Mouse (Mus musculus) intestine, embryonic 14.5 days (tissue): Measurements from ENCODE around the gene Col6a5. TPM values are rescaled to one million over a fixed set of nuclear protein-coding genes. Genes with fewer than 3 reads are reported as not detected.

Source experiments
- ATAC-seq: fragments of 200-750 bp; cut with Nextera tagmentation; replicated peaks from 2 replicates; pipeline ENCODE4 v1.8.0; 2017; ENCODE audit warnings: low read depth, moderate number of reproducible peaks, moderate TSS enrichment, moderate library complexity; ENCODE audit not compliant: low FRiP score, low TSS enrichment
- DNase-seq: peaks from one replicate; pipeline ENCODE4 v3.0.0-alpha.2; 2018; ENCODE audit warnings: low spot score
- H3K27ac ChIP-seq: fragments of 300-500 bp; sonication (generic); 2 replicates; pipeline ENCODE4 v1.5.1; 2014; ENCODE audit warnings: low read depth, mild to moderate bottlenecking, control low read depth
- H3K27me3 ChIP-seq: fragments of 300-500 bp; sonication (generic); replicated peaks from 2 replicates; pipeline ENCODE4 v1.6.1; 2014; ENCODE audit warnings: low read length, control low read depth; ENCODE audit not compliant: control insufficient read depth, insufficient read depth
- H3K36me3 ChIP-seq: fragments of 300-500 bp; sonication (generic); 2 replicates; pipeline ENCODE4 v1.6.1; 2014; ENCODE audit warnings: low read length, control low read depth; ENCODE audit not compliant: control insufficient read depth, insufficient read depth
- H3K4me1 ChIP-seq: fragments of 300-500 bp; sonication (generic); replicated peaks from 2 replicates; pipeline ENCODE4 v1.6.1; 2014; ENCODE audit warnings: low read length, control low read depth, mixed read lengths; ENCODE audit not compliant: control insufficient read depth, insufficient read depth
- H3K4me2 ChIP-seq: fragments of 300-500 bp; sonication (generic); 2 replicates; pipeline ENCODE4 v1.6.1; 2014; ENCODE audit warnings: low read length
- H3K4me3 ChIP-seq: fragments of 300-500 bp; sonication (generic); 2 replicates; pipeline ENCODE4 v1.5.1; 2014; ENCODE audit warnings: low read depth, low read length, control low read depth, mixed read lengths
- H3K9ac ChIP-seq: fragments of 300-500 bp; sonication (generic); 2 replicates; pipeline ENCODE4 v1.6.1; 2014; ENCODE audit warnings: mild to moderate bottlenecking, low read length
- H3K9me3 ChIP-seq: fragments of 300-500 bp; sonication (generic); 2 replicates; pipeline ENCODE4 v1.6.1; 2016; ENCODE audit warnings: low read length, control low read depth; ENCODE audit not compliant: control insufficient read depth
- WGBS: fragments of 180-500 bp; shearing (Covaris S2); extraction: QIAGEN DNeasy Blood & Tissue Kit; methylation state at CpG from one replicate; pipeline ENCODE4 v1.1.7; 2014; 5-methylcytosine and 5-hydroxymethylcytosine counted together
- polyA plus RNA-seq: library from polyadenylated mRNA; unstranded; fragments of >200 nt; fragmentation: Nextera tagmentation; extraction: Ambion mirVana; gene quantifications from 2 replicates; pipeline ENCODE4 v1.2.1, GENCODE M21; 2014

Col6a5 gene
- polyA plus RNA-seq, 1 experiment from 2014 or later: 0.31 TPM

DNA sequence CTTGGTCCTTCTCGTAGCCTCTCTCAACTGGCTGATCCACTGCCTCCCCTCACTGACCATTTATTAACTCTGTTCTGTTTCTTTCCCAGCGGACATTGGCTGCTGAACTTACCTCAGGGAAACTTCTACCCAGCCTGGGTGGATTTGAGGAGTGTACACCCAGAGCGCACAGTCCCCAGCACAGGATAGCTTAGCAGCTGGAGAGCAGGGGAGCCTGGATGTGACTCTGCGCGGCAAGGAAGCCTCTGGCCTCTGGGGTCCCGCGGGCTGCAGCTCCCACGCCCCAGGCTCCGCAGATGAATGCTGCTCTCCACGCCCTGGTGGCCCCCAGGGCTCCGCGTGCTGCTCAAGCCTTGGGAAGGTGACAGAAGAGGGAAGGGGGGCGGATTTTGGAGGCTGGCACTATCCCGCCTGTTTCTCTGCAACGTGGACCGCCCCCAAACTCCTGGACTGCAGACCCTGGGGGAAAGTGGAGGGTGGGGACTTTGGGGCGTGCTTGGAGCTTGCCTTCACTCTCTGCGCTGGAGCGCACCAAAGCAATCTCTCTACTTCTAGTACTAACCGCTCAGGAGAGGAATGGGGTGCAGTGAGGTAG, 132.6 kb downstream of the Col6a5 start, which contains the start of gene Col6a6:
TSS of gene Col6a6 (minus strand) at position 370 of the 595 bp plus-strand sequence.
- no peak within 1 kb of the TSS for H3K27ac ChIP-seq

DNA sequence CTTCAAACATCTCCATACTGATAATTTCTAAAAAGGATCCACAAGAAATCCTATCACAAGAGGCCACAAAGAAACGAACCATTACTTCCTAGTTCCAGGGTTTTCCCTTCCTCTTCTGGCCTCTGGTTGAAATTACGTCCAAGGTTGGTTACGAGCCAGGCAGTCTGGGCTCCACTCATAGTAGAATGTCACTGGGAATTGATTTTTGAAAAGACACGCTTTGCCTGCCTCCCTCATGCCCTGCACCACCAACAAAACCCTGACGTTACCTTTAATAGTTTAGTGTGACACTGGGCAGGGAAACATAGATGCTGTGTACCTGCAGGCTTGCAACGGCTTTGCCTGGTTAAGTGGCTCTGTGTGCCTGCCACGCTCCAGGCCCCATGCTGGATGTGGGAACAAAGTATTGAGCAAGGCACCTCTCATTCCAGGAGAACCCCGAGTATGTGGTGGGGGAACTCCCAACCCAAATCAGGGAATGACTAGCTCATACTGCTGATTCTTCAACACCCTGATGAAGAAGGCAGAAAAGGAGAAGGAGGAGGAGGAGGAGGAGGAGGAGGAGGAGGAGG, 133.3 kb downstream of the Col6a5 start:
- Histone ChIP-seq H3K36me3 (no peaks in the 10 kb centered on the region), H3K27ac (no peak overlapping the region), H3K27me3 (peaks cover 10% of the 10 kb centered on the region), H3K9me3 (no peaks in the 10 kb centered on the region), H3K4me3 (no peak overlapping the region), H3K4me1 (no peaks in the 10 kb centered on the region), H3K9ac (no peak overlapping the region), H3K4me2 (no peak overlapping the region)
- whole genome bisulfite sequencing: 75% methylated on average over 8 of the region's 8 CpGs
- DNase-seq (no peak), ATAC-seq (no peak)

More for the DNA sequence above, 132.6 kb downstream of the Col6a5 start, which contains the start of gene Col6a6:
- DNase-seq (no peak), ATAC-seq (no peak)
- Histone ChIP-seq H3K9me3 (no peaks in the 10 kb centered on the region), H3K36me3 (no peaks in the 10 kb centered on the region), H3K4me3 (no peak within 1 kb of the TSS), H3K9ac (no peak within 1 kb of the TSS), H3K27me3 (peaks cover 10% of the 10 kb centered on the region), H3K4me2 (peak within 1 kb of the TSS; percentile 34; the same call in 1 of the 2 replicates), H3K4me1 (no peaks in the 10 kb centered on the region)
- WGBS: 14% methylated on average over 20 of the region's 20 CpGs

DNA sequence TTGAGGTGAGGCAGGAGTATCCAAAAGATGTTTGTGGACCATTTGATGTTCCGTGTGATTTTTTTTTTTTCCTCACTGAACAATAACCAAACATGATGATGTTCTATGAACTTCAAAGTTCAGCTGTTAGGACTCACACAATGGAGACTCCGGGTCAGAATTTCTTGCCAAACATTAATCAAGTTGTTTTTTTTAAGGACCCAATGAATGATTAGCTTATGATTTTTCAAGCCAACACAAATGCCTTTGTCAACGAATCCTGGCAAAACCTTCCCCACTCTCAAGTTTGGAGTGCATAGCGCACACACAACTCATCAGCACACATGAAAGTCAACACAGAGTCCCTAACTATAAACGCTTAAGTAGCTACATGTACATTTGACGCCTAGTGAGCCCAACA, 139.7 kb downstream of the Col6a5 start:
- no peak overlapping the region for H3K9ac ChIP-seq
- WGBS: 81% methylated on average over 6 of the region's 6 CpGs
- ATAC-seq (no peak), DNase-seq (no peak)
- no peak overlapping the region for H3K27ac ChIP-seq
- H3K4me1 ChIP-seq: no peaks in the 10 kb centered on the region
- no peaks in the 10 kb centered on the region for H3K36me3 ChIP-seq
- no peaks in the 10 kb centered on the region for H3K27me3 ChIP-seq
- H3K9me3 ChIP-seq: no peaks in the 10 kb centered on the region
- no peak overlapping the region for H3K4me3 ChIP-seq
- H3K4me2 ChIP-seq: no peak overlapping the region

DNA sequence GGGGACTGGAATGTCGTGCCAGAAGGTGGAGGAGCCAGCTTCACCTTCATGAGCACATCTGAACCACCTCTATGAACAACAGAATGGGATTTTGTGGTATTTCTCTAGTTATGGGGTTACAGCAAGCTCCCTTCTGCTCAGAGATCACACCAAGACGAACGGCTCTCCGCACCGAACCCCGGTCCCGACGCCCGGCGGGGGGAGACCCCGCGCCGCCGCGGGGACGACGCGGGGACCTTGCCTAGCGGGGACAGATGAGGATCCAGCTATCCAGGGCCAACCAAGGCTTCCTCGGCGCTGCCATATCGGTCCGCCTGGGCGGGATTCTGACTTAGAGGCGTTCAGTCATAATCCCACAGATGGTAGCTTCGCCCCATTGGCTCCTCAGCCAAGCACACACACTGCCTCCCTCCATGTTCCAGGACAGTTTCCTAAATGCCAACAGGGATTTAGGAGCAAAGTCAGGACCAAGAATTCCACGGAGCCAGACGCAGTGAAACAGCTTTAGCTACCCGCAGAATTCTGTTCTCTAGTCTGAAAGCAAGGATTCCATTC, 141.2 kb downstream of the Col6a5 start:
- Histone ChIP-seq H3K4me2 (no peak overlapping the region), H3K9ac (no peak overlapping the region), H3K27ac (no peak overlapping the region), H3K36me3 (no peaks in the 10 kb centered on the region), H3K4me3 (no peak overlapping the region), H3K9me3 (no peaks in the 10 kb centered on the region), H3K27me3 (no peaks in the 10 kb centered on the region), H3K4me1 (no peaks in the 10 kb centered on the region)
- DNase-seq (no peak), ATAC-seq (peak; percentile 71; the same call in 1 of the 2 replicates)
- 67% methylated on average over 29 of the region's 29 CpGs for WGBS

DNA sequence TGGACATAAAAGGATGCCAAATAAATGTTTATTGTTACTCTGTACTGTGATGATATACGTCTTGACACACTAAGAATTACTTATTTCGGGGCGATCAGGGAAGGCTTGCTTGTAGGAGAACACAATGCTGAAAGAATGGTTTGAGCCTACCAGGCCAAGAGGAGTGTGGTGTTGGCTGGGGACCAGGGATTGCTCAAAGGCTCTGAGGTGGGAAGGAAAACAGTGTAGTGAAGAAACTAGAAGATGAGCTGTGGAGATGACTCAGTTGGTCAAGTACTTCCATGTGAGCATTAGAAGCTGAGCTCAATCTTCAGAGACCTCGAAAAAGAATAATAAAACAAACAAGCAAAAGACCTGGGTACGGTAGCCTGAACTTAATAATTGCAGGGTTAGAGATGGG, 146.0 kb downstream of the Col6a5 start:
- no peak for DNase-seq
- no peak overlapping the region for H3K4me2 ChIP-seq
- H3K36me3 ChIP-seq: no peaks in the 10 kb centered on the region
- H3K9me3 ChIP-seq: no peaks in the 10 kb centered on the region
- no peak for ATAC-seq
- H3K4me3 ChIP-seq: no peak overlapping the region
- no peaks in the 10 kb centered on the region for H3K27me3 ChIP-seq
- no peak overlapping the region for H3K9ac ChIP-seq
- H3K4me1 ChIP-seq: no peaks in the 10 kb centered on the region
- 90% methylated on average over 5 of the region's 5 CpGs for WGBS
- no peak overlapping the region for H3K27ac ChIP-seq

DNA sequence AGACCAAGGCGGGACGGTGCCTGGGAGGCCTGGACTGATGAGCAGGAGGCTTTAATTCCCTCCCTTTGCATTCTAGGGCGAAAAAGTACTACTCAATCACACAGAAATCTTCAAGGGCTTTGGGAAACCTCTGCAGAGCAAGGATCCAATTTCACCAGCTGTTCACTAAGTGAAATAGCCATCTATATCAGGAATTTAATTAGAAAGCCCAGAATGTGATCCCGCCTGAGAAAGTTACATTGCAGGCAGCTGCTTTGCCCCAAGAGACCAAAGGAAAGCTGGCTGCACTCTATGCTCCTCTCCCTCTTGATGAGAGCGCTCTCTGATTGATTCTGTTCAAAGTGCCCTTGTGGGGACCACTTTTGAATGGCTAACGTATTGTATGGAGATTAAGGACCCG, 149.0 kb downstream of the Col6a5 start:
- DNase-seq: no peak
- Histone ChIP-seq H3K27me3 (no peaks in the 10 kb centered on the region), H3K9ac (no peak overlapping the region), H3K27ac (no peak overlapping the region), H3K4me1 (no peaks in the 10 kb centered on the region), H3K4me3 (no peak overlapping the region), H3K9me3 (no peaks in the 10 kb centered on the region), H3K4me2 (no peak overlapping the region), H3K36me3 (no peaks in the 10 kb centered on the region)
- 62% methylated on average over 7 of the region's 7 CpGs for WGBS
- ATAC-seq: no peak

DNA sequence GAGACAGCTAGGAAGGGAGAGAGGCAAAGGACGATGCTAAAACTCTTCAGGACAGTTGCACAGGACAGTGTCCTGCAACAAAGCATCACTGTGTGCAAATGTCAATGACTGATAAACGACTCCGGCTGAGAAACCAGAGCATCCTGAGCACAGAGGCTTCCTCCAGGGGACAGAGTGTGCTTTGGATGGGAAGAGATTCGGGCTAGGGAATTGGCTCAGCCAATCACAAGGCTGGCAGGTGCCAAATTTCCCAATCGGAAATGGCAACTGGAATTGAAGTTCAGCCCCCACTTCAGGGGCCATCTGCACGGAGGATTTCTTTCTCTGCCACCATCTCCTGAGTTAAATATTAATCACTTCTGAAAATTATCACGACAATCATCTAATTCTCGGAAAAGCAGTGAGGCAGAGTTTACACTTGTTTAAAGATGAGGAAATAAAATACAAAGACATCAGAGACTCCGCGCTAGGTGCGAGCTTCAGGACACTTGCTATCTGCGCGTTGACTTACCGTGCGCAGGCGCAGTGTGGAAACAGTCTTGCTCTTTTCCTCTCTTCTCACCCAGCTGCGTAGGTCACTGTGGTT, 151.4 kb downstream of the Col6a5 start:
- no peak for DNase-seq
- no peak for ATAC-seq
- 69% methylated on average over 17 of the region's 17 CpGs for WGBS

More for the DNA sequence above, 151.4 kb downstream of the Col6a5 start:
- no peaks in the 10 kb centered on the region for H3K4me1 ChIP-seq
- H3K4me2 ChIP-seq: no peak overlapping the region
- H3K9me3 ChIP-seq: no peaks in the 10 kb centered on the region
- no peaks in the 10 kb centered on the region for H3K36me3 ChIP-seq
- no peak overlapping the region for H3K4me3 ChIP-seq
- no peaks in the 10 kb centered on the region for H3K27me3 ChIP-seq
- H3K27ac ChIP-seq: no peak overlapping the region
- no peak overlapping the region for H3K9ac ChIP-seq
